Comparison of ENCODE assay signal across 8 mouse cellular contexts in the genomic region with DNA sequence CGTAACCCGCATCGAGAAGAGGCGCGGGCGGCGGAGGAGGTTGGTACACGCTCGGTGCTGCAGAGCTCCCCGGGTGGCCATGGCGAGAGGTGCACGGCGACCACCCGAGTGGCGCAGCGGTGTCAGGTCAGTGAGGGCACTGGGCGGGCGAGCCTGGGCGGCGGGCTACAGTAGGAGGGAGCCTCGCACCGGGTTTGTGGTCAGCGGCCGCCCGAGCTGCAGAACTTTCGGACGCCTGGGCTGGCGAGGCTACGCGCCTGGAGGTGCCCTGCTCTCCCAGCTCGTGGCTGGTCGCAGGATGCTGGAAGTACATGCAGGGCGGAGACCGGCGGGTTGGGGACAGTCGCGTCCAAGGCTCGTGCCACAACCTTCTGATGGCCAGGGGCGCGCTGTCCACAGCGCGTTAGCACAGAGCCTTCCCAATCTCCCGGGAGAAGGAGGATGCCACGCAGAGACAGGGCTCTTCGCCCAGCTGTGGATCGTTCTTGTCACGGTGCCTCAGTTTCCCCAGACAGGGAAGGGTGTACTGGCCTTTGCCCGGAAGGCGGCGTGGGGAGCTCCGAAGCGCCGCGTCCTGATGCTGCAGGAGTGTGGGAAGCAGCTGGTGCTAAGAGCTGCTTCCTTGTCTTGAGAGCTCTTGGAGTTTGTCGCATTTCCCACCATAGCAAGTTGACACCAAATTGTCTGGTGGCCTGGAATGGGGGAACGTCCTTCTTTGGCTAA. TPM values are rescaled to one million over a fixed set of nuclear protein-coding genes. Genes with fewer than 3 reads are reported as not detected.
DNase-seq lines count a peak whose midpoint lies in the region; ATAC-seq and TF ChIP-seq lines count a peak whose summit lies in the region.

No protein-coding gene starts in this region.

- H3K36me3 ChIP-seq in heart, adult 2 months (ENCODE audit: control insufficient read depth, insufficient read depth, low read length) = no peaks in the 10 kb centered on the region
- H3K36me3 ChIP-seq in hindbrain, embryonic 14.5 days (replicated peaks; ENCODE audit: control insufficient read depth, insufficient read depth) = no peaks in the 10 kb centered on the region
- H3K36me3 ChIP-seq in liver, embryonic 15.5 days (replicated peaks) = no peaks in the 10 kb centered on the region

- peak overlapping the region; percentile 84 for H3K4me2 ChIP-seq in hindbrain, embryonic 14.5 days (replicated peaks)
- peak overlapping the region; percentile 82 for H3K4me2 ChIP-seq in liver, embryonic 15.5 days

- intact Hi-C loops in heart, adult 2 months (cut with DNase I) = loop anchor here (2.0 to 5.0 kb wide), 2 partner anchors 258 to 349 kb away; partner anchors contain the start of genes Clcn3 and Hpf1
- intact Hi-C loops in heart, postnatal 36 days (cut with DNase I) = loop anchor here (5.0 to 10.0 kb wide), 4 partner anchors 234 to 852 kb away; partner anchors contain the start of genes Cbr4, Clcn3 and Hpf1

- H3K27me3 ChIP-seq in heart, adult 2 months (ENCODE audit: control insufficient read depth, insufficient read depth, low read length) = no peaks in the 10 kb centered on the region
- H3K27me3 ChIP-seq in hindbrain, embryonic 14.5 days (ENCODE audit: control insufficient read depth, insufficient read depth, low read length) = peaks cover 17% of the 10 kb centered on the region; the same call in 1 of the 2 replicates
- peaks cover 59% of the 10 kb centered on the region for H3K27me3 ChIP-seq in liver, embryonic 15.5 days

- H3K4me3 ChIP-seq in heart, adult 2 months = peak overlapping the region; percentile 90
- peak overlapping the region; percentile 78 for H3K4me3 ChIP-seq in hindbrain, embryonic 14.5 days (replicated peaks; ENCODE audit: low read length)
- H3K4me3 ChIP-seq in liver, embryonic 15.5 days (replicated peaks) = peak overlapping the region; percentile 54

- no peak for TF ChIP-seq EP300 in heart, adult 2 months (IDR thresholded peaks at IDR 0.05; ENCODE audit: insufficient read depth, low read depth, low read length)

- DNase-seq in heart, adult 2 months = no peak
- no peak for DNase-seq in heart, postnatal 36 days
- peak; percentile 29 for DNase-seq in urinary bladder, postnatal 25 days (ENCODE audit: low spot score)
- no peak for DNase-seq in urinary bladder, postnatal 36 days (ENCODE audit: low spot score in 2 of 2)
- DNase-seq in hindbrain, embryonic 14.5 days (ENCODE audit: low spot score) = peak; percentile 33
- peak; percentile 35 for DNase-seq in right cerebral cortex, postnatal 14 days
- no peak for DNase-seq in adrenal gland, postnatal 36 days

- no peak; the same call in 1 of the 2 replicates for ATAC-seq in hindbrain, embryonic 14.5 days (ENCODE audit: low FRiP score)
- ATAC-seq in liver, embryonic 15.5 days (ENCODE audit: insufficient read depth) = peak; percentile 38

- H3K27ac ChIP-seq in heart, adult 2 months = peak overlapping the region; percentile 59
- peak overlapping the region; percentile 79 for H3K27ac ChIP-seq in hindbrain, embryonic 14.5 days
- H3K27ac ChIP-seq in liver, embryonic 15.5 days (replicated peaks) = no peak overlapping the region

- H3K9ac ChIP-seq in heart, adult 2 months (ENCODE audit: low read depth, low read length) = peak overlapping the region; percentile 78
- peak overlapping the region; percentile 81 for H3K9ac ChIP-seq in hindbrain, embryonic 14.5 days
- no peak overlapping the region for H3K9ac ChIP-seq in liver, embryonic 15.5 days

- H3K4me1 ChIP-seq in heart, adult 2 months (ENCODE audit: control insufficient read depth, insufficient read depth, low read length) = peaks cover 3% of the 10 kb centered on the region; the same call in 1 of the 2 replicates
- H3K4me1 ChIP-seq in hindbrain, embryonic 14.5 days (replicated peaks; ENCODE audit: control insufficient read depth, insufficient read depth, low read length) = peaks cover 13% of the 10 kb centered on the region
- peaks cover 14% of the 10 kb centered on the region for H3K4me1 ChIP-seq in liver, embryonic 15.5 days (replicated peaks)

- H3K79me2 ChIP-seq in heart, adult 2 months (replicated peaks; ENCODE audit: control insufficient read depth, insufficient read depth, low read length) = no peaks in the 10 kb centered on the region; the same call in 1 of the 2 replicates

- no peak; the same call in none of the 2 replicates for TF ChIP-seq CTCF in heart, adult 2 months (IDR thresholded peaks at IDR 0.05)

- H3K9me3 ChIP-seq in hindbrain, embryonic 14.5 days (ENCODE audit: control insufficient read depth, low read length) = no peaks in the 10 kb centered on the region
- H3K9me3 ChIP-seq in liver, embryonic 15.5 days (replicated peaks) = no peaks in the 10 kb centered on the region

- under 1% methylated on average over 56 of the region's 56 CpGs for WGBS in heart, adult 2 months
- WGBS in hindbrain, embryonic 14.5 days = under 1% methylated on average over 56 of the region's 56 CpGs
- WGBS in liver, embryonic 15.5 days (ENCODE audit: insufficient replicate concordance) = under 1% methylated on average over 56 of the region's 56 CpGs

- TF ChIP-seq POLR2A in heart, adult 2 months (IDR thresholded peaks at IDR 0.05; ENCODE audit: insufficient read depth, low read depth, low read length) = no peak

RNA-seq across cellular contexts. Expression of gene Mfap3l, which starts 0.5 kb away (rescaled TPM):
- 10 to 100 TPM; 11.8 to 14.0 TPM for total RNA-seq in heart, adult 2 months (2021)
- 3.6 and 7.1 TPM in 2 replicates for polyA plus RNA-seq in heart, adult 2 months (2012; rRNA removed)
- total RNA-seq in heart, postnatal 36 days (2021) = 10 to 100 TPM in 1 of 2 experiments, 1 to 10 TPM in 1; 8.7 to 10.4 TPM
- 6.8 and 7.7 TPM in 2 replicates for polyA plus RNA-seq in hindbrain, embryonic 14.5 days (2014; fragmentation: Nextera tagmentation; extraction: Ambion mirVana)
- 0.25 and 0.32 TPM in 2 replicates for polyA plus RNA-seq in liver, embryonic 15.5 days (2015; fragmentation: Nextera tagmentation; extraction: Ambion mirVana)
- 1 to 10 TPM; 2.1 to 2.8 TPM for total RNA-seq in adrenal gland, postnatal 36 days (2021)

Comparison
In these comparisons a context has a peak if more than half of its experiments do, and no peak if none do; other contexts are left out.
1. DNase-seq: peak in urinary bladder, postnatal 25 days (single experiment), hindbrain, embryonic 14.5 days (single experiment) and right cerebral cortex, postnatal 14 days (single experiment); none in heart, adult 2 months (0 of 2), heart, postnatal 36 days (0 of 2), urinary bladder, postnatal 36 days (0 of 2) and adrenal gland, postnatal 36 days (0 of 2).
2. Peak in every context shown above with its lines, with median percentiles within 50 percentile points of each other: H3K4me3 ChIP-seq.